Mouse (Mus musculus) brain, embryonic 14.5 days (tissue): ENCODE data around the gene 4933414I15Rik.

Experiments
- CTCF ChIP-seq: fragments of 200-500 bp; IDR thresholded peaks from 2 replicates; pipeline ENCODE4 v1.5.1; 2012; ENCODE audit warnings: inconsistent platforms, mild to moderate bottlenecking, moderate library complexity, borderline replicate concordance; ENCODE audit not compliant: insufficient read depth, insufficient read length; ENCODE audit errors: extremely low read depth
- POLR2A ChIP-seq: fragments of 200-500 bp; IDR thresholded peaks from 2 replicates; pipeline ENCODE4 v1.6.1; 2012; ENCODE audit warnings: mild to moderate bottlenecking, inconsistent platforms, borderline replicate concordance; ENCODE audit not compliant: poor library complexity, insufficient read depth, insufficient read length, severe bottlenecking; ENCODE audit errors: extremely low read depth

DNA sequence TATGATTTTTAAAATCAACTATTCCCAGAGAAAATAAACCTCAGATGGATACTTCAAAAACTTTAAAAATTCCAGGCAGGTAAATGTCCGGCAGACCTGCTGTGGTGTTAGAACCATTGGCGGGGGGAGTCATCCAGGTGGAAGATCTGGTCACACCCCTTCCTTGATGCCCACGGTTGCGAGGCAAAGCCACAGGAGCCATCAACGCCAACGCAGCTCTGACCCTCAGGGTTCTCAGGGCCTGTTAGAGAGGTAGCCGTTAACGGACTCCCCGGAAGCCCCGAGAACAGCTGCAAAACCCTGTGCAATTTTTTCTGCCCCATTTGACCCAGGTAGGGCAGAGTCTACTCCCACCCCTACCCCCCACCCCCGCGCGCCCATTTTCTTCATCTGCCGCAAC, at the start of gene 4933414I15Rik:
- no peak for TF ChIP-seq POLR2A
- no peak for TF ChIP-seq CTCF
